Mouse (Mus musculus) thymus, postnatal 14 days (tissue): Measurements from ENCODE around the gene Kctd11.

Source experiments
- DNase-seq: peaks from one replicate; pipeline ENCODE4 v3.0.0; 2021

Kctd11 gene

DNA sequence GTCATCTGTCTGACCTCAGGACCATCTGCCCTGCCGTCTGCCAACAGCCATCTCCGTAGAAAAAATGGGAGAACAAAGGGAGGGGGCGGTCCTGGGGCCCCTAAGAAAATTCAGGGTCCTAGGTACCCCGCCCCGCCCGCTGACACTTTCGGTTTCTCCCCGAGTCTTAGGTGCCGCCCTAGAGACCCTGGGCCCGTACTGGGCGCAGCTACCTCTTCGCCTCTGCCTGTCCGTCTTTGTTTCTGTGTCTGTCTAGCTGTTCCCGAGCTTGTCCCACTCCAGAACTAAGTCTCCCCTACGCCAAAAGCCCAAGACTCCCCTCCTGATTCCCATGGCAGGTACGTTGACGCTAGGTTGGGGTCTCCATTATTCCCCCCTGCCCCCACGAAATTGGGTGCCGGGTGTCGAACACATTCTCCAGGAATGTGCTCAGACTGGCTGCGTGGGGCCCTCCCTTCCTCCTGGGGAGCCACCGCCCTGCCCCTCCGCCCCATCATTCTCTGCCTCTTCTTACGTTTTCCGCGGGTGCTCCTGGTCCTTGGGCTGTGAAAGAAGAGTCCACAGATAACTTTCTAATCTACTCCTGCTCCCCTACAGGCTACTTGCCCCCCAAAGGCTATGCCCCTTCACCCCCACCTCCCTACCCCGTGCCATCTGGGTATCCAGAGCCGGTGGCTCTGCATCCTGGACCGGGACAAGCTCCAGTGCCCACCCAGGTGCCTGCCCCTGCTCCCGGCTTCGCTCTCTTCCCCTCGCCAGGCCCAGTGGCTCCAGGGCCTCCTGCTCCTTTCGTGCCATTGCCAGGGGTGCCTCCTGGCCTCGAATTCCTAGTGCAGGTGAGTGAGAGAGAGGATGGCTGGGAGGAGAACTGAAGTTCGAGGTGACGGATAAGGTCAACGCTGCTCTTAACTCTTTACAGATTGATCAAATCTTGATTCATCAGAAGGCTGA lies 34.2 kb downstream of the Kctd11 start:
- peak; percentile 49 for DNase-seq

- DNase-seq: peak; percentile 95
These were observed 35.0 kb downstream of the Kctd11 start, which contains the start of gene Plscr3 for GRCm38 (mm10) chr11:69846198-69846680. Gene Plscr3, plus strand, starts transcription at chr11:69846376.

DNA sequence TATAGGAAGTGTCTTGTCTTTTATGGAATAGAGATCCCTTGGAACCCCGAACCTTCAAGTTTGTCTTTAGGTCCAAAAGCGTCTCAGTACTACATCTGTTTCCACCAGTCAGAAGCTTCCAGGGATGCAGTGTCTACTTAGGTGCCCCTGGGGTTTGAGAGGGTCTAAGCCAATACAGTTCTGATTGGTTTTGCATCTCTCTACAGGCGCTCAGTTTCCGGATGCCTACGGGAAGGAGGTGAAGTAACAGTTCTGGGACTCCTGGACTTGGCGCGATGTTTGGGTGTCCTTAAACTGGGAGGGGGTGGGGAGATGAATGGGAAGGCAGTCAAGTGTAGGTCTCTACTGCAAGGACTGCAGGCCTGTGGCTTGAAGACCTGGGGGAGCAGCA lies 42.5 kb downstream of the Kctd11 start:
- DNase-seq: peak; percentile 33

DNA sequence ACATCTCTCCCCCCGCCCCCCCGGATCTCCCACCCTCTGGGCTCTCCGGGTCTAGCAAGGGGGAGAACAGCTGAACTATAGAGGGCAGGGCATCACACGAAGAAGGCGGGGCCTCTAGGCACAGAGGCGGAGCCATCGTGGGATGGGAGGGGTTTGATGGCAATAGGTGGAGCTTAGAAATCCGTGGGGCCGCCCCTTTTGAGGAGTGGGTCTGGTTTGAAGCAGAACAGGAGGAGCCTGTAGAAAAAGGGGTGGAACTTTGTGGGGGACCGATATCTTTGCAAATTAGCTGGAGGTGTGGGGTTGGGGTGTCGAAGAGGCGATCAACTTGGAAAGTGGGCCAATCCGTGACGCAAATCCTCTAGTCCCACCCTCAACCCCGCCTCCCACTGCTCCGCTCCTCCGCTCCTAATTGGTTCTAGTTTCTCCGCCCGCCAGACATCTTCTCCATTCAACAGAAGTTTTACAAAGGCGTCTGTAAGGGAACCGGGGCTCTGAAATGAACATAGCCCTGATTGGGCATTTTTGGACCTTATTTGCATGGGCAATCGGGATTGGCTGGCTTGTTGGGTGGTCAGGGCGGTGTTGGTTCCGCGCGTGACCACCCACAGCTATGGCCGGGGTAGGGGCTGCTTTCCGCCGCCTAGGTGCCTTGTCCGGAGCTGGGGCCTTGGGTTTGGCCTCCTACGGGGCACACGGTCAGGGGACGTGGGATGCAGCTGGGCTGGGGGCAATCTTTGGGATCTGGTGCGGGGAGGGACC lies 43.1 kb downstream of the Kctd11 start, which contains the start of gene Tmem256:
Tmem256 (plus strand) TSS at position 563 of the 762 bp plus-strand sequence.
- DNase-seq: peak; percentile 92

DNA sequence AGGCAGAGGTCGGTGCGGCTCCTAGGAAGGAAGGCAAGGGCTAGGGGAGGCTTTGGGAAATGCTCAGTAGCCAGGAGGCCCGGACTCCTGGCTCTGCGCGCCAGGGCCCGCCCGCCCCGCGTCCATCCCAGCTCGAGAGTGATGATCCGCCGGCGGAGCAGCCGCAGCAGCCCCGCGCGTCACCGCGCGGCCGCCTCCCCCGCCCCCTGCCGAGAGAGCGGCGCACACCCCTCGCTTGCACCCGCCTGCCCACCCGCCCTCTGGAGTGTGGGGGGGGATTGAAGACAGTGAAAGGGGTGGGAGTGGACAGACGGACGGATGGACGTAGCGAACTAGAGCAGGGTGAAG lies 43.6 kb downstream of the Kctd11 start, which contains the start of gene Nlgn2:
Nlgn2 (minus strand) TSS at position 181 of the 348 bp plus-strand sequence.
- DNase-seq: no peak

DNA sequence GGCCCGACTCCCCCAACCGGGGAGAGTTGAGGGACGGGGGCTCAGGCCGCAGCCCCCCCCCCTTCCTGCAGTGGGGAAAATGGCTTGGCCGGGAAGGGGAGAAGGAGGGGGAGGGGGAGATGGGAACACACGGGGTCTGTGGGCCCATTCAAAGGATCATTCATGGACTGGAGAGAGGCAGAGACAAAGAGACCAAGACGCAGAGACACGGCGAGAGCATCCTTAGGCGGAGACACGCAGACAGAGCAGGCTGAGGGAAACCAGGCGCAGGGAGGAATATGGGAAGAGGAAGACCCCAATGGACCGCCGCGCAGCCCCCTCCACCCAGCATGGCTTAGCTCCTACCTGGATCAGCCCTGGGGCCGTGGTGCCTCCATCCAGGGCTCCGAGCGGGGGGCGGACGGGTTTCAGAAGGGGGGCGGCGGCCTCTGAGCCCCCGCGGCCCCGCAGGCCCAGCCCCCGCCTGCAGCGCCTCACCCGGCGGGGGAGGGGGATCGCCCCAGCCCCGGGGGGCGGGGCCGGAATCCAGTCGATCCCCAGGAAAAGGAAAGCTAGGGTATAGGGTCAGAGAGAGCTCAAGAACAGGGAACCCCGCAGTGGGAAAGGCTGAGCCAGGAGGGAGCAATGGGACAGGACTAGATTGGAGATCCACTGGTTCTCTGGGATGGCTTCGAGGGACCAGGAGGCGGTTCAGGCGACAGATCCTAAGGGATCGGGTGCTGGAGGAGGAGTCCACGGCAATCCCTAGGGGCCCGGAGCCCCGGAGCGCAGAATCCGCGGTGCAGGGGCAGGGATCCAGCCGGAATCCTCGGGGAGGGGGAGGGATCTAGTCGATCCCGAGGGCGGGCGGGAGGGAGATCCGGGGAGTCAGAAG lies 44.3 kb downstream of the Kctd11 start:
- DNase-seq: peak; percentile 36

DNA sequence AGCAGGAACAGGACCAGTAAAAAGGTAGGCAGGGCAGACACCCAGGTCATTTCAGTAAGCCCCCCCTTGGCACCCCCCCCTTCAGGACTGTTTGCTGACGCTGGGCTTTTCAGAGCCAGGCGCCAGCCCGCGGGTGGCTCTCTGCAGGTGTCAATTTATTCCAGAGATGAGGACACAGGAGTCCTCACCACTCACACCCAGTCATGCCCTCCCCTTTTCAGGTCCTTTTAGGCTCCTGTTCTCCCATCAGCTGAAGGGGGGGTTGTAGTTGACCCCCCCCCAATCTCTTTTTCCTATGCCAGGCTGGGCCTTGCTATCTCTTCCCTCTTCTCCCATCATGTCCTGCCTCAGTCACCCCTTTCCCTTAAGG lies 45.3 kb downstream of the Kctd11 start:
- no peak for DNase-seq

DNA sequence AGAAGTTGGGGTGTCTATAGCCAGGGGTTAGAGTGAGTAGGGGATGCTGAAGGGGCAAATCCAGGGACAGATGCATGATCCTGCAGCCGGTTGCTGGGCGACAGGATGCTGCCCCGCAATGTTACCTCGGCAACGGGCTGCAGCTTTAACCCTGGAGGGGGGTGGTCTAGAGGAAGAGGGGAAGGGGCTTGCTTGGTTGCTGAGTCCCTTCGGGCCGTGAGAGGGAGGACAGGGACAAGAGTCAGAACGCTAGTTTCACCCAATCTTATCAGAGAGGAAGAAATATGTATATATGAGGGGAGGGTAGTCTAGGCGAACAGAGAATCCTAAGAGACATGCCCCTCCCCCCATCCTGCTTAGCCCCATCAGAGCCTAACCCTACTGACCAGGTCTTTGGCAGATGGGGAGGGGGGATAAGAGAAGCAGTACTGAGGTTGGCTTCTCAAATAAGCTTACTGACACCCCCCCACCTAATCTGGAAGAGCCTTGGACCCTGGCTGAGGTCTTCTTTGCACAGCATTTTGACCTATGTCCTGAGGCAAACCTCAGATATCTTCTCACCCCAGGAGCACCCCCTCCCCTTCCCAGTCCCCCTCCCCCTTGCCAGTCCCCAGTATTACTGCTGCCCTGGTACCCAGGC lies 45.8 kb downstream of the Kctd11 start:
- no peak for DNase-seq

- DNase-seq: peak; percentile 77
These were observed 47.1 kb downstream of the Kctd11 start for GRCm38 (mm10) chr11:69834001-69834549.

GRCm38 (mm10) chr11:69833554-69833953 lies 47.7 kb downstream of the Kctd11 start:
- no peak for DNase-seq

DNA sequence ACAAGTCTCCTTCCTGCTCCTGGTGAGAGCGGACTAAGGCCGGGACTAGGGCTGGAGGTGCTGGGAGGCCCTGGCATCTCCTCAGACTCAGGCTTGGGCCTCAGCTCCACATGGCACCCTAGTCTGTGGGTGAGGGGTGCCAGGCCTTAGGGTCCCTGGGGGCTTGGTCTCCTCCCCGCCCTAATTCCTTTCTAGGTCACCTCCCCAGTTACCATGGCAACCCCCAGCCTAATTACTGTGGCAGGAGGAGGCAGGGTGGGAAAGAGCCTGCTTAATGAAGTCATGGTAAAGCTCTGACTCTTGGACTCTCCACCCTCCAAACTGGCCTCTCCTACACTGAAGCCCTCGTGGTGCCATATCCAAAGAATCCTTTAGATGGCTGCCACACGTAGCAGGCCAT lies 52.4 kb downstream of the Kctd11 start:
- DNase-seq: no peak
